In the genomic region with DNA sequence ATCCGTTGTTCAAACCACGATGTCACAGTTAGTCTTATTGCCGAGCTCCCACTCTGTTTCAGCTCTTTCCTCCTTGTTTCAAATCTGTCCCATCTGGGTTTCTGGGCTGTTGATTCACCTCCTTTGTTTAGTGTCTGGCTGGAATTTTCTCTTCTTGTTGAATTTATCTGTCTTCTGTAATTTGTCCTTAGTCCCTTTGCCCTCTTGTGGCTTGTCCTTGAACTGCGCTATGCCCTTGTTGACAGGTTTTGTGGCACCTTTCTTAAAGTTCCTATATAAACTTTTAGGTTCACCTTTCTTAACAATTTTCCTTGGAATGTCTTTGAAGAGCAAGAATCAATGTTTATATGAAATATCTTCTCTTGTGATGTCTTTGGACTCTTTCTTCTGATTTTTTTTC, we compare ENCODE assay signal across 9 mouse cellular contexts.
A peak's percentile ranks its signal among the peaks of the same experiment; 100 is the strongest.
DNase-seq lines count a peak whose midpoint lies in the region; ATAC-seq and TF ChIP-seq lines count a peak whose summit lies in the region.
"Had no signal": no experiment of that assay in that cellular context is flagged by ENCODE, and none has a peak within 500 bp of the region (broad histone marks: within the 10 kb centered on the region; RNA-seq: fewer than 3 reads in every experiment).

No protein-coding gene starts in this region.

- no peak for TF ChIP-seq EP300 in lung, postnatal 0 days (IDR thresholded peaks at IDR 0.05)

- H3K4me3 ChIP-seq in gastrocnemius, adult 2 months, result no peak overlapping the region
- H3K4me3 ChIP-seq in lung, postnatal 0 days (ENCODE audit: low read depth, low read length), result no peak overlapping the region
- H3K4me3 ChIP-seq: heart, embryonic 15.5 days had no signal

- no peak overlapping the region for H3K27ac ChIP-seq in gastrocnemius, adult 2 months
- H3K27ac ChIP-seq in lung, postnatal 0 days (ENCODE audit: low read length), result no peak overlapping the region
- H3K27ac ChIP-seq: heart, embryonic 15.5 days had no signal

- peak; percentile 6; the same call in 1 of the 2 replicates for TF ChIP-seq CTCF in gastrocnemius, adult 2 months (IDR thresholded peaks at IDR 0.05)
- peak; percentile 65 for TF ChIP-seq CTCF in lung, postnatal 0 days (IDR thresholded peaks at IDR 0.05)
- TF ChIP-seq CTCF in brain, embryonic 14.5 days (IDR thresholded peaks at IDR 0.05; ENCODE audit: borderline replicate concordance, extremely low read depth, insufficient read depth, insufficient read length), result peak; percentile 44; the same call in 1 of the 2 replicates

- H3K4me2 ChIP-seq in lung, postnatal 0 days (replicated peaks; ENCODE audit: low read depth, low read length), result no peak overlapping the region
- H3K4me2 ChIP-seq: heart, embryonic 15.5 days had no signal

- TF ChIP-seq POLR2A in brain, embryonic 14.5 days (IDR thresholded peaks at IDR 0.05; ENCODE audit: borderline replicate concordance, extremely low read depth, insufficient read depth, insufficient read length, poor library complexity, severe bottlenecking), result no peak

- 68% methylated on average over 4 of the region's 4 CpGs for WGBS in lung, postnatal 0 days

- no peak for DNase-seq in gastrocnemius, adult 2 months
- DNase-seq in gastrocnemius, adult 18-20 months (ENCODE audit: low spot score), result no peak
- no peak for DNase-seq in lung, postnatal 0 days (ENCODE audit: low spot score)
- no peak for DNase-seq in lung, postnatal 36 days
- peak; percentile 59 for DNase-seq in brain, embryonic 14.5 days (ENCODE audit: low read depth)
- DNase-seq in kidney, postnatal 4 days, result peak; percentile 57 to 58
- DNase-seq in frontal cortex, postnatal 10 days (ENCODE audit: low spot score in 2 of 2), result no peak
- no peak for DNase-seq in ovary, postnatal 36 days (ENCODE audit: low spot score)

- no peaks in the 10 kb centered on the region for H3K27me3 ChIP-seq in lung, postnatal 0 days (replicated peaks; ENCODE audit: insufficient read depth, low read length)
- H3K27me3 ChIP-seq: heart, embryonic 15.5 days had no signal

- H3K9ac ChIP-seq in lung, postnatal 0 days (replicated peaks; ENCODE audit: low read depth), result no peak overlapping the region
- H3K9ac ChIP-seq: heart, embryonic 15.5 days had no signal

- no peaks in the 10 kb centered on the region for H3K4me1 ChIP-seq in lung, postnatal 0 days (ENCODE audit: insufficient read depth, low read depth, low read length)
- H3K4me1 ChIP-seq: heart, embryonic 15.5 days had no signal

- intact Hi-C loops in gastrocnemius, adult 2 months (cut with DNase I), result no loop called here

- no peaks in the 10 kb centered on the region for H3K36me3 ChIP-seq in lung, postnatal 0 days (ENCODE audit: insufficient read depth, low read length)
- H3K36me3 ChIP-seq: heart, embryonic 15.5 days had no signal

- no peak for ATAC-seq in lung, postnatal 0 days

- no peaks in the 10 kb centered on the region for H3K9me3 ChIP-seq in lung, postnatal 0 days (ENCODE audit: low read length)
- H3K9me3 ChIP-seq: heart, embryonic 15.5 days had no signal

Comparison
In these comparisons a context has a peak if more than half of its experiments do, and no peak if none do; other contexts are left out.
1. DNase-seq: peak in brain, embryonic 14.5 days (single experiment) and kidney, postnatal 4 days (2 of 2); none in gastrocnemius, adult 2 months (single experiment), gastrocnemius, adult 18-20 months (single experiment), lung, postnatal 0 days (single experiment), lung, postnatal 36 days (single experiment), frontal cortex, postnatal 10 days (0 of 2) and ovary, postnatal 36 days (single experiment).
2. CTCF ChIP-seq: peak in every context shown above with its lines; median percentile 65 in lung, postnatal 0 days; 44 in brain, embryonic 14.5 days; 6 in gastrocnemius, adult 2 months.